17 mouse cellular contexts compared by ENCODE assay signal in the genomic region with DNA sequence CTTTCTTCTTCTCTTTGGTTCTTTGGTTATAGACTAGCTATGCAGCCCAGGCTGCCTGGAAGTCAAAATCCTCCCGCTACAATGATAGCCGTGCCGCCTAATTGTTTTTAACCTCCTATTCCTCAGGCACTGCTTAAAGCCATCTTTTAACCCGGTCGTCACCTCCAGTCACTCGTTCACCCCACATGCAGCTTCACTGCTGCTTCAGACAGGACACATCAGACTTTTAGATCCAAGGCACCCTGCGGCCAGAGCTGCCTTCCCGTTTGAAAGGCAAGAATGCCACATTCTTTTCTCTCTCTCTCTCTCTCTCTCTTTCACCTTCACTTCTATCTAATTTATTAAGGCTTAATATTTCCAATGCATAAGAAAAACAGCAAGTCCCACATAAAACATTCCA. TPM values are rescaled to one million over a fixed set of nuclear protein-coding genes. Genes with fewer than 3 reads are reported as not detected.
DNase-seq lines count a peak whose midpoint lies in the region; ATAC-seq lines count a peak whose summit lies in the region.
"Had no signal": no experiment of that assay in that cellular context is flagged by ENCODE, and none has a peak within 500 bp of the region (broad histone marks: within the 10 kb centered on the region; RNA-seq: fewer than 3 reads in every experiment).

No protein-coding gene starts in this region.

- H3K4me2 ChIP-seq in intestine, embryonic 16.5 days (ENCODE audit: low read depth, low read length), result no peak overlapping the region
- no peak overlapping the region for H3K4me2 ChIP-seq in intestine, embryonic 15.5 days (replicated peaks)
- no peak overlapping the region for H3K4me2 ChIP-seq in neural tube, embryonic 13.5 days
- no peak overlapping the region for H3K4me2 ChIP-seq in neural tube, embryonic 15.5 days
- H3K4me2 ChIP-seq: embryonic facial prominence, embryonic 12.5 days; hindbrain, embryonic 15.5 days; liver, embryonic 15.5 days had no signal

- no peaks in the 10 kb centered on the region for H3K9me3 ChIP-seq in intestine, embryonic 16.5 days (ENCODE audit: control insufficient read depth, low read length)
- no peaks in the 10 kb centered on the region for H3K9me3 ChIP-seq in intestine, embryonic 15.5 days
- no peaks in the 10 kb centered on the region for H3K9me3 ChIP-seq in neural tube, embryonic 13.5 days
- H3K9me3 ChIP-seq in neural tube, embryonic 15.5 days (replicated peaks), result no peaks in the 10 kb centered on the region
- H3K9me3 ChIP-seq: embryonic facial prominence, embryonic 12.5 days; hindbrain, embryonic 15.5 days; liver, embryonic 15.5 days had no signal

- DNase-seq in heart, adult 11 months, result peak; percentile 66
- no peak for DNase-seq in heart, postnatal 4 days
- DNase-seq in cerebellum, postnatal 36 days, result no peak
- DNase-seq: cerebellum, adult 2 months; heart, postnatal 10 days; kidney, adult 9 months; midbrain, embryonic 14.5 days; thymus, adult 18-20 months had no signal

- H3K4me1 ChIP-seq in intestine, embryonic 16.5 days (ENCODE audit: control insufficient read depth, insufficient read depth, low read length), result peaks cover 43% of the 10 kb centered on the region
- peaks cover 36% of the 10 kb centered on the region for H3K4me1 ChIP-seq in intestine, embryonic 15.5 days (replicated peaks)
- peaks cover 45% of the 10 kb centered on the region for H3K4me1 ChIP-seq in neural tube, embryonic 13.5 days (replicated peaks)
- peaks cover 15% of the 10 kb centered on the region for H3K4me1 ChIP-seq in neural tube, embryonic 15.5 days

- no peak for ATAC-seq in intestine, embryonic 16.5 days
- no peak for ATAC-seq in intestine, embryonic 15.5 days
- no peak for ATAC-seq in neural tube, embryonic 13.5 days (ENCODE audit: low read depth)
- no peak for ATAC-seq in neural tube, embryonic 15.5 days (ENCODE audit: low FRiP score)
- ATAC-seq: forebrain, embryonic 16.5 days had no signal

- peak overlapping the region; percentile 7 for H3K27ac ChIP-seq in intestine, embryonic 16.5 days (ENCODE audit: low read length)
- H3K27ac ChIP-seq in intestine, embryonic 15.5 days, result no peak overlapping the region
- H3K27ac ChIP-seq in neural tube, embryonic 13.5 days (replicated peaks), result peak overlapping the region; percentile 29; the same call in 1 of the 2 replicates
- no peak overlapping the region for H3K27ac ChIP-seq in neural tube, embryonic 15.5 days (replicated peaks)
- H3K27ac ChIP-seq: embryonic facial prominence, embryonic 12.5 days; hindbrain, embryonic 15.5 days; liver, embryonic 15.5 days had no signal

- no peak overlapping the region for H3K9ac ChIP-seq in intestine, embryonic 16.5 days (ENCODE audit: low read depth, low read length)
- H3K9ac ChIP-seq in intestine, embryonic 15.5 days, result no peak overlapping the region
- no peak overlapping the region for H3K9ac ChIP-seq in neural tube, embryonic 13.5 days
- no peak overlapping the region for H3K9ac ChIP-seq in neural tube, embryonic 15.5 days (replicated peaks)
- H3K9ac ChIP-seq: embryonic facial prominence, embryonic 12.5 days; hindbrain, embryonic 15.5 days; liver, embryonic 15.5 days had no signal

- WGBS in intestine, embryonic 16.5 days, result 72% methylated on average over 8 of the region's 8 CpGs
- WGBS in intestine, embryonic 15.5 days, result 67% methylated on average over 8 of the region's 8 CpGs
- WGBS in neural tube, embryonic 13.5 days, result 52% methylated on average over 8 of the region's 8 CpGs
- WGBS in neural tube, embryonic 15.5 days, result 51% methylated on average over 8 of the region's 8 CpGs

- H3K27me3 ChIP-seq in intestine, embryonic 16.5 days (replicated peaks; ENCODE audit: control insufficient read depth, insufficient read depth, low read length), result no peaks in the 10 kb centered on the region
- no peaks in the 10 kb centered on the region for H3K27me3 ChIP-seq in intestine, embryonic 15.5 days (replicated peaks)
- H3K27me3 ChIP-seq in neural tube, embryonic 13.5 days, result no peaks in the 10 kb centered on the region
- no peaks in the 10 kb centered on the region for H3K27me3 ChIP-seq in neural tube, embryonic 15.5 days (replicated peaks)
- H3K27me3 ChIP-seq: CH12.LX; embryonic facial prominence, embryonic 12.5 days; hindbrain, embryonic 15.5 days; liver, embryonic 15.5 days had no signal

- peaks cover 2% of the 10 kb centered on the region; the same call in 1 of the 2 replicates for H3K36me3 ChIP-seq in intestine, embryonic 16.5 days (ENCODE audit: control insufficient read depth, insufficient read depth, low read length)
- 0 out of 2 replicates have a peak, but pooled peaks cover 3% of the 10 kb centered on the region for H3K36me3 ChIP-seq in intestine, embryonic 15.5 days
- H3K36me3 ChIP-seq in neural tube, embryonic 13.5 days, result 0 out of 2 replicates have a peak, but pooled peaks cover 5% of the 10 kb centered on the region
- H3K36me3 ChIP-seq in neural tube, embryonic 15.5 days, result no peaks in the 10 kb centered on the region
- H3K36me3 ChIP-seq: embryonic facial prominence, embryonic 12.5 days; hindbrain, embryonic 15.5 days; liver, embryonic 15.5 days had no signal

- no peak overlapping the region for H3K4me3 ChIP-seq in intestine, embryonic 16.5 days (ENCODE audit: low read length)
- H3K4me3 ChIP-seq in intestine, embryonic 15.5 days (replicated peaks), result no peak overlapping the region
- H3K4me3 ChIP-seq in neural tube, embryonic 13.5 days, result no peak overlapping the region
- no peak overlapping the region for H3K4me3 ChIP-seq in neural tube, embryonic 15.5 days (replicated peaks)
- H3K4me3 ChIP-seq: embryonic facial prominence, embryonic 12.5 days; hindbrain, embryonic 15.5 days; liver, embryonic 15.5 days had no signal

RNA-seq across cellular contexts. Expression of a gene that starts 15.6 kb away (rescaled TPM):
- 100 to 1,000 TPM; 351 to 364 TPM for total RNA-seq in heart, postnatal 4 days (2021)
- polyA plus RNA-seq in intestine, embryonic 16.5 days (2015; fragmentation: Nextera tagmentation; extraction: Ambion mirVana), result 37.1 and 44.0 TPM in 2 replicates
- polyA plus RNA-seq in intestine, embryonic 15.5 days (2015; fragmentation: Nextera tagmentation; extraction: Ambion mirVana), result 58.1 and 60.9 TPM in 2 replicates
- polyA plus RNA-seq in neural tube, embryonic 13.5 days (2015; fragmentation: Nextera tagmentation; extraction: Ambion mirVana), result 25.8 and 27.7 TPM in 2 replicates
- polyA plus RNA-seq in neural tube, embryonic 15.5 days (2015; fragmentation: Nextera tagmentation; extraction: Ambion mirVana), result 17.1 and 22.8 TPM in 2 replicates

Comparison
In these comparisons a context has a peak if more than half of its experiments do, and no peak if none do; other contexts are left out.
1. H3K27ac ChIP-seq: peak in intestine, embryonic 16.5 days (single experiment) and neural tube, embryonic 13.5 days (single experiment); none in intestine, embryonic 15.5 days (single experiment) and neural tube, embryonic 15.5 days (single experiment).